Comparison of ENCODE assay signal across 18 mouse cellular contexts in the genomic region with DNA sequence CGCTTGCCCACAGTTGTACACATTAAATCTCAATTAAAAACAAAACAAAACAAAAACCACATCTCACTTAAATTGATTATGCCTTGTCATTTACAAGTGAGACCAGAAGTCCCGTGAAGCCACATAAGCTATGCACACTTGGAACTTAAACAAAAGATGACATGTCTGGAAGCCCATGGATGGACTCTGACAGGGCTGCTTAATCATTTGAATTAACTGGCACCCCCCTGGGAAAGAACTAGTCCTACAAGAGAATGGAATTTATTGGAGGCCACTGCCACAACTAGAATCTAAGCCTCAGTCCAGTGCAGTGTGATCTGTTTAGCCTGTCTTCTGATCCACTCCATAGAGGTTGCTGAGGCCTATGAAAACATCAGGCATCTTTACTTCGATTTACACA. TPM values are rescaled to one million over a fixed set of nuclear protein-coding genes. Genes with fewer than 3 reads are reported as not detected.
A peak's percentile ranks its signal among the peaks of the same experiment; 100 is the strongest.
DNase-seq lines count a peak whose midpoint lies in the region; ATAC-seq and TF ChIP-seq lines count a peak whose summit lies in the region.
"Had no signal": no experiment of that assay in that cellular context is flagged by ENCODE, and none has a peak within 500 bp of the region (broad histone marks: within the 10 kb centered on the region; RNA-seq: fewer than 3 reads in every experiment).

No protein-coding gene starts in this region.

- no peak overlapping the region for H3K4me2 ChIP-seq in hindbrain, embryonic 12.5 days (replicated peaks)
- H3K4me2 ChIP-seq in hindbrain, embryonic 14.5 days (replicated peaks): no peak overlapping the region
- no peak overlapping the region for H3K4me2 ChIP-seq in embryonic facial prominence, embryonic 11.5 days (ENCODE audit: low read depth, low read length)
- H3K4me2 ChIP-seq: embryonic facial prominence, embryonic 15.5 days; heart, embryonic 12.5 days; hindbrain, embryonic 13.5 days had no signal

- 43% methylated on average over 3 of the region's 3 CpGs for WGBS in hindbrain, embryonic 12.5 days
- WGBS in hindbrain, embryonic 14.5 days: 47% methylated on average over 3 of the region's 3 CpGs
- WGBS in embryonic facial prominence, embryonic 11.5 days: 61% methylated on average over 3 of the region's 3 CpGs
- 62% methylated on average over 3 of the region's 3 CpGs for WGBS in cerebellum, adult 2 months

- no peak for DNase-seq in hindbrain, embryonic 14.5 days (ENCODE audit: low spot score)
- peak; percentile 22 for DNase-seq in R1 (ENCODE audit: low read depth, low spot score)
- DNase-seq in embryonic facial prominence, embryonic 11.5 days (ENCODE audit: low spot score): no peak
- no peak for DNase-seq in lung, adult 18-20 months
- DNase-seq in cerebellum, adult 2 months: no peak
- DNase-seq: adrenal gland, postnatal 10 days; cerebellum, adult 11-12 months; cerebellum, adult 9-11 months; cerebellum, postnatal 36 days; gastrocnemius, adult 2 months; gastrocnemius, postnatal 25 days had no signal

- no peak overlapping the region for H3K9ac ChIP-seq in hindbrain, embryonic 12.5 days
- no peak overlapping the region for H3K9ac ChIP-seq in hindbrain, embryonic 14.5 days
- H3K9ac ChIP-seq in embryonic facial prominence, embryonic 11.5 days (replicated peaks; ENCODE audit: low read length): no peak overlapping the region
- H3K9ac ChIP-seq: embryonic facial prominence, embryonic 15.5 days; heart, embryonic 12.5 days; hindbrain, embryonic 13.5 days had no signal

- H3K4me1 ChIP-seq in hindbrain, embryonic 12.5 days: peaks cover 7% of the 10 kb centered on the region
- H3K4me1 ChIP-seq in hindbrain, embryonic 14.5 days (replicated peaks; ENCODE audit: control insufficient read depth, insufficient read depth, low read length): 0 out of 2 replicates have a peak, but pooled peaks cover 9% of the 10 kb centered on the region
- H3K4me1 ChIP-seq in embryonic facial prominence, embryonic 11.5 days (ENCODE audit: control insufficient read depth, insufficient read depth, low read length): no peaks in the 10 kb centered on the region; the same call in 1 of the 2 replicates
- no peaks in the 10 kb centered on the region; the same call in 1 of the 2 replicates for H3K4me1 ChIP-seq in cerebellum, adult 2 months (ENCODE audit: control insufficient read depth, insufficient read depth, low read length)

- H3K9me3 ChIP-seq in hindbrain, embryonic 12.5 days (replicated peaks): no peaks in the 10 kb centered on the region
- no peaks in the 10 kb centered on the region for H3K9me3 ChIP-seq in hindbrain, embryonic 14.5 days (ENCODE audit: control insufficient read depth, low read length)
- no peaks in the 10 kb centered on the region for H3K9me3 ChIP-seq in embryonic facial prominence, embryonic 11.5 days (replicated peaks; ENCODE audit: control insufficient read depth, low read length)
- H3K9me3 ChIP-seq: embryonic facial prominence, embryonic 15.5 days; heart, embryonic 12.5 days; hindbrain, embryonic 13.5 days had no signal

- peak; percentile 24 for ATAC-seq in hindbrain, embryonic 12.5 days (ENCODE audit: low FRiP score)
- ATAC-seq in hindbrain, embryonic 14.5 days (ENCODE audit: low FRiP score): no peak
- ATAC-seq in embryonic facial prominence, embryonic 11.5 days (replicated peaks; ENCODE audit: insufficient number of reproducible peaks, low FRiP score, low TSS enrichment, low read depth): 0 out of 2 replicates have a peak, but pooled peaks have one; percentile 37
- ATAC-seq: forebrain, embryonic 14.5 days; intestine, embryonic 16.5 days had no signal

- TF ChIP-seq CTCF in cerebellum, adult 2 months (IDR thresholded peaks at IDR 0.05; ENCODE audit: borderline replicate concordance, insufficient read depth, low read depth, low read length): no peak

- H3K27me3 ChIP-seq in hindbrain, embryonic 12.5 days: no peaks in the 10 kb centered on the region
- H3K27me3 ChIP-seq in hindbrain, embryonic 14.5 days (ENCODE audit: control insufficient read depth, insufficient read depth, low read length): no peaks in the 10 kb centered on the region
- H3K27me3 ChIP-seq in embryonic facial prominence, embryonic 11.5 days (ENCODE audit: control insufficient read depth, insufficient read depth, low read length): no peaks in the 10 kb centered on the region
- no peaks in the 10 kb centered on the region for H3K27me3 ChIP-seq in cerebellum, adult 2 months (ENCODE audit: control insufficient read depth, insufficient read depth, low read length)
- H3K27me3 ChIP-seq: embryonic facial prominence, embryonic 15.5 days; heart, embryonic 12.5 days; hindbrain, embryonic 13.5 days had no signal

- no peaks in the 10 kb centered on the region for H3K36me3 ChIP-seq in hindbrain, embryonic 12.5 days
- no peaks in the 10 kb centered on the region for H3K36me3 ChIP-seq in hindbrain, embryonic 14.5 days (replicated peaks; ENCODE audit: control insufficient read depth, insufficient read depth)
- H3K36me3 ChIP-seq in embryonic facial prominence, embryonic 11.5 days (replicated peaks; ENCODE audit: control insufficient read depth, insufficient read depth, low read depth, low read length): no peaks in the 10 kb centered on the region
- H3K36me3 ChIP-seq: embryonic facial prominence, embryonic 15.5 days; heart, embryonic 12.5 days; hindbrain, embryonic 13.5 days had no signal

- no peak overlapping the region for H3K27ac ChIP-seq in hindbrain, embryonic 12.5 days
- H3K27ac ChIP-seq in hindbrain, embryonic 14.5 days: no peak overlapping the region
- no peak overlapping the region for H3K27ac ChIP-seq in embryonic facial prominence, embryonic 11.5 days (replicated peaks; ENCODE audit: low read depth, low read length)
- no peak overlapping the region for H3K27ac ChIP-seq in cerebellum, adult 2 months (ENCODE audit: insufficient read depth, low read length)
- H3K27ac ChIP-seq: embryonic facial prominence, embryonic 15.5 days; gastrocnemius, adult 2 months; hindbrain, embryonic 13.5 days had no signal

- TF ChIP-seq POLR2A in cerebellum, adult 2 months (IDR thresholded peaks at IDR 0.05; ENCODE audit: borderline replicate concordance, insufficient read depth, low read length): no peak

- H3K4me3 ChIP-seq in hindbrain, embryonic 12.5 days: no peak overlapping the region
- H3K4me3 ChIP-seq in hindbrain, embryonic 14.5 days (replicated peaks; ENCODE audit: low read length): no peak overlapping the region
- H3K4me3 ChIP-seq in embryonic facial prominence, embryonic 11.5 days (ENCODE audit: low read depth, low read length): no peak overlapping the region
- H3K4me3 ChIP-seq in cerebellum, adult 2 months (replicated peaks; ENCODE audit: insufficient read depth, low read depth, low read length): no peak overlapping the region
- H3K4me3 ChIP-seq: embryonic facial prominence, embryonic 15.5 days; erythroblast, embryonic 14.5 days; gastrocnemius, adult 2 months; heart, embryonic 12.5 days; hindbrain, embryonic 13.5 days had no signal

RNA-seq across cellular contexts. Expression of gene Sh3bgrl2, which starts 23.2 kb away (rescaled TPM):
- 8.0 and 8.1 TPM in 2 replicates for polyA plus RNA-seq in hindbrain, embryonic 12.5 days (2016; fragmentation: Nextera tagmentation; extraction: Ambion mirVana)
- 9.7 and 12.4 TPM in 2 replicates for polyA plus RNA-seq in hindbrain, embryonic 14.5 days (2014; fragmentation: Nextera tagmentation; extraction: Ambion mirVana)
- 18.5 and 18.8 TPM in 2 replicates for polyA plus RNA-seq in embryonic facial prominence, embryonic 11.5 days (2014; fragmentation: Nextera tagmentation; extraction: Ambion mirVana)
- 29.1 and 29.9 TPM in 2 replicates for polyA plus RNA-seq in cerebellum, adult 2 months (2012; rRNA removed)
